Mouse (Mus musculus) gonadal fat pad, adult 2 months (tissue): ENCODE measurements at regions not wholly inside any gene's neighbourhood (a gene's known extent, or its start where the extent isn't known, plus 50 kb on each side); places are given as distances from the start of the nearest gene placed in this dataset.
A peak's percentile ranks its signal among the peaks of the same experiment; 100 is the strongest.
"Not testable (repeated sequence)": the region's sequence is repeated elsewhere in the genome, so short reads cannot be mapped to it uniquely, and the experiment has no call there.

ENCODE experiments used
- DNase-seq: peaks from one replicate; pipeline ENCODE4 v3.0.0-alpha.2; 2012; ENCODE audit warnings: low read depth

DNA sequence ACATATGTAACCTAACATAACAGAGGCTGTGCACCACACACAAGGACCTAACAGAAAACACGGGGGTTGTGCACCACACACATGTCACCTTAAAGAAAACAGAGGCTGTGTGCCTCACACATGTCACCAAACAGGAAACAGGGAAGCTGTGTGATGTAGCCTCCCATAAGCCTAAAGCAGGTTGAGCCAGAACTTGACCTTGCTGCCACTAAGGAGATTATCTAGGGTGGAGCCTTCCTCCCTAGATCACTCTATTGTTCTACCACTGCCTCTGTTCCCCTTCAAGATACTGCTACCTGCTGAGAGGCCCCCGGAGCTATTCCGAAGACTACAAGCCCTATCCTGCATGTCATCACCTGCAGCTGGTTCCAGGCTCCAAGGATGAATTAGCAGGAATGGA lies 100.1 kb upstream of the Thrb start:
- DNase-seq: not testable (repeated sequence)

DNA sequence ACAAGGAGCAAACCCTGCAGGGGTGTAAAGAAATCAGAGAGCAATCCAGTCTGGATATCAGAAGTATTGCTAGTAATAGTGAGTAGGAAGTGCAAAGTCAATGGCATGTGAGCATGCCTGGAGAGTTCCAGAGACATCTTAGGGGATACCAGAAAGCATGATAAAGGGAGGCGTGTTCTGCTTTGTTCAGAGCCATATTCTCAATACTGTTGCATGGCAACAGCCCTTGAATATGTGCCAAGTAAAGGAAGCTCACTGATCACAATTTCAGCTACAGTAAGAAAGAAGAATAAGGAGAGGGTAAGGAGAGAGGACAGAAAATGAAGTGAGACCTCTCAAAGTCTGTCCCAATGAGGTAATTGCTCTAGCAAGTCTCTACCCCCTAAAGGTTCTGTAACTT lies 92.1 kb upstream of the Thrb start:
- no peak for DNase-seq

DNA sequence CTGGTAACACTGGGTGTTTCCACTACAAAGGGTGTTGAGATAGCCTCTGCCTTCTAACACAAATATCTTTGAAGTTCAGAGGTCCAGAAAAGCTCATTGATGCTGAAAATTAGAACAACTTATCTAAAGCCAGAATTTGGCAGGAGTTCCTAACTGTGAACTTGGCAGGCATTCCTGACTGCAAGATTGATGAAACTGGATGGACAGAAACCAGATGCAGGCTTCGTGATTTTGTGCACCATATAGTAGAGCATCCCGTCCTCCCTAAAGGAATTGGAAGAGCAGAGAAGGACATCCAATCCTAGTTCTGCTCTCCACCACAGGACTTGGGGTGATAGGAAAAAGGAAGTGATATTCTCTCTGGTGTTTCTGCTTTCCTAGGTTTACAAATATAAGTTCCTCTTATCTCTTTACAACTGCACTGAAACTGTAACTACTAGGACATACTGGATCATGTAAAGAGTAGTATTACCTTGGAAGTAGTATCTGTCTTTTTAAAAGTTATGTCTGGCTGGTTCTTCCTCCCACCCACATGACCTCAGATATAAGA lies 90.9 kb upstream of the Thrb start:
- no peak for DNase-seq

DNA sequence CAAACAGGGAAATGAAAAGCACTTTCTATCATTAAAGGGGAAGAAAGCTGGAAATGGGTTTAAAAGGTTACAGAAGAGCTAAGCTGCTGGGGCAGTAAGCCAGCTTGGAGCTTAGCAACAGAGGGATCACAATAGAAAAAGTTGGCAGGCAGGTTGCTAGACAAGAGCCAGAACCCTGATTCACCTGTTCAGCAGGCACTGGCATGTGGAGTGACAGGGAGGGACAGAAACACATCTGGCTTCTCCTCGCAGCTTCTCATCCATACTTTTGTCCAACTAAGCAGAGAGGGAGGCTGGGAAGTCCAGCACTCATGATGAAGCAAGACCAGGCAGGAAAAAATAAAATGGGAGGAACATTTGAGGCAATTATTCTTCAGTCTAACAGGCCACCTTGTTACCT lies 81.3 kb upstream of the Thrb start:
- DNase-seq: peak; percentile 93

DNA sequence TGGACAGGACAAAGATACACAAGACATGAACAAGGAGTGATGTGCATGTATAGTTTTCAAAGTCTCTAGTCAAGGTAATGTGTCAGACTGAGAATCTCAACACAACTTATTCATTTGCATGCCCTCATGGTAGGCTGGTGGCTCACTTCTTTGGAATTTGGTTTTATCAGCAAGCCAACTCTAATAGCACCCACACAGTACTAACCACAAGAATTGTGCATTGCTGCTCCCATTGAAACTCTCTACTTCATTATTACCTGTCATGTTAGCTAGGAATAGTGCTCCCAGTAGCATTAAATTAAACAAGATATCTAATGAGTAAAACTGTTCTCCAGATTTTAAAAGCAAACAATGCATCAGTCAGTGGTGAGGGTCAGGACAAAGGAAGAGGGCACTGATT lies 70.5 kb upstream of the Thrb start:
- DNase-seq: no peak

DNA sequence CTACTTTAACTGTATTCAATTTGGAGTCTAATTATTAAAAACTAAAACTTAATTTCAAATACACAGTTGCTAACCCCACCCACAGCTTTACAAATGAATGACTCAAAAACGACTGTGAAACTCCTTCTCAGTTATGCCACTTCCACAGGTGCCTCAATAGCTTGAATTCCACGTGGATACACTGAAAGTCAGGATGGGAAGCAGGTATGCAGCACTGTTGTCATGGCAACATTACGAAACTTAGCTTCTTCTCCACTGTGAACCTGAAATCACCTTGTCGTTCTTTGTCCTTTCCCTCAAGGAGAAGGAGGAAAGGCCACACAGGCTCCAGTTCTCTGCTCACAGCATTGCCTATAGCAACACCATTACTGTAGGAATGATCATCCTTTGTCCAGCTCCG lies 60.5 kb upstream of the Thrb start:
- no peak for DNase-seq

DNA sequence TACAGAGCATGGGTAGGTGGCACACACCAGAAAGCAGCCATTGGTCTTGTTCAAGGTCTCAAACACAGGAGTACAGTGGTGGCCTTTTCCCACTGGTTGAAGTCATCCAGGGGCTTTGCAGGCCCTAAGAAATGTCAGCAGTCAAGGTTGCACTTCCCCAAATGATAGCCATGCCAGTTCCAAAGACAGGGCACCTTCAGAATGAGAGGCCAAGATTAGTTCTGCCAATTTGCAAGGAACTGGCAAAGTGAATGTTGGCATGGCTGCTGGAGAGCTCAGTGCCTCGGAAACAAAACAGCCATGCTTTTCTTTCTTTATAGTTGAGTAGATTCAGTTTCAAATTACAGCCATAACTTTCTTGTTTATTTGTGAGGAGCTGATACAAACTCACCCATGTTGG lies 57.7 kb upstream of the Thrb start:
- DNase-seq: no peak

DNA sequence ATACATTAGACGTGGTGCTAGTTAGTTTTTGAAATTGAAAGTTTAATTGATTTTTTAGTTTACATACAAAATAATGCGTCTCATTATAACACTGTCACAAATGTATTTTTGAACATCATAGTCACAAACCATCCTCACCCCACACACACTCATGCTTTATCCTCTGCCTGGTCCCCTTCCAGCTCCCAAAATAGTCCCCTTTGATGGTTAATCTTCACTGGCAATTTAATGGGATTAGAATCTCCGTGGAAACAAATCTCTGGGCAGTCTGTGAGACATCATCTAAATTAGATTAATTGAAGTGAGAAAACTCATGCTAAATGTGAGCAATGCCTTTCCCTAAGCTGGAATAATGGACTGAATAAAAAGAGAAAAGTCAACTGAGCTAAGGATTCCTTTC lies 54.0 kb upstream of the Thrb start:
- no peak for DNase-seq

DNA sequence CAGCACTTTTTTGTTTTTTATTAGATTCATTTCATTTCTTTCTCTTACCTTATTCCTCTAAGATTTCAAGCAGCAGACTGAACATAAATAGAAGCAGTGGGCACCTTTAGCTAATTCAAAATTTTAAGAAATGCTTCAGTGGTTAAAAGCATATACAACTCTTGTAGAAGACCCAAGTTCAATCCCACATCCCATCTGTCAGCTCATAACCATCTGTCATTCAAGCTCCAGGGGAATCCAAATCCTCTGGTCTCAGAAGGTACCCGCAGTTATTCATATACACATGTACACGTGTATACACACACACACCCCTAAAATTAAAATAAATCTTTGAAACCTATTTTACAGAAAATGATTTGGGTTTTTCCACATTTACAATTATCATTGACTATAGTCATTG lies 52.9 kb upstream of the Thrb start:
- DNase-seq: no peak
